Mouse (Mus musculus): Measurements from ENCODE around the gene Snx15. TPM values are rescaled to one million over a fixed set of nuclear protein-coding genes. Genes with fewer than 3 reads are reported as not detected.

Snx15 gene
- polyA plus RNA-seq (2016; fragmentation: Nextera tagmentation; extraction: Ambion mirVana): 24.6 and 26.0 TPM in 2 replicates

GRCm38 (mm10) chr19:6127760-6128341 lies at the start of gene Snx15:
Gene Snx15, minus strand, starts transcription at chr19:6128304.
- peak; percentile 93 for ATAC-seq (ENCODE audit: low FRiP score)
- Histone ChIP-seq H3K36me3 (replicated peaks) (no peaks in the 10 kb centered on the region), H3K4me1 (0 out of 2 replicates have a peak, but pooled peaks cover 7% of the 10 kb centered on the region), H3K27ac (peak within 1 kb of the TSS; percentile 83), H3K27me3 (no peaks in the 10 kb centered on the region), H3K4me2 (peak within 1 kb of the TSS; percentile 70), H3K9ac (peak within 1 kb of the TSS; percentile 63), H3K9me3 (no peaks in the 10 kb centered on the region), H3K4me3 (replicated peaks) (peak within 1 kb of the TSS; percentile 52)
- WGBS: under 1% methylated on average over 32 of the region's 32 CpGs

GRCm38 (mm10) chr19:6174771-6175170 lies 46.7 kb upstream of the Snx15 start:
- Histone ChIP-seq H3K27me3 (peaks cover 8% of the 10 kb centered on the region; the same call in 1 of the 2 replicates), H3K4me2 (no peak overlapping the region), H3K9ac (no peak overlapping the region), H3K4me3 (replicated peaks) (no peak overlapping the region), H3K36me3 (replicated peaks) (no peaks in the 10 kb centered on the region), H3K4me1 (no peaks in the 10 kb centered on the region; the same call in 1 of the 2 replicates), H3K9me3 (no peaks in the 10 kb centered on the region), H3K27ac (no peak overlapping the region)
- ATAC-seq (ENCODE audit: low FRiP score): no peak
- WGBS: 58% methylated on average over 5 of the region's 5 CpGs

GRCm38 (mm10) chr19:6171215-6171614 lies 43.1 kb upstream of the Snx15 start:
- Histone ChIP-seq H3K36me3 (replicated peaks) (no peaks in the 10 kb centered on the region), H3K9me3 (no peaks in the 10 kb centered on the region), H3K27ac (no peak overlapping the region), H3K4me3 (replicated peaks) (no peak overlapping the region), H3K4me2 (no peak overlapping the region), H3K9ac (no peak overlapping the region), H3K4me1 (no peaks in the 10 kb centered on the region; the same call in 1 of the 2 replicates), H3K27me3 (peaks cover 8% of the 10 kb centered on the region; the same call in 1 of the 2 replicates)
- ATAC-seq (ENCODE audit: low FRiP score): no peak
- 82% methylated on average over 8 of the region's 8 CpGs for WGBS

- Histone ChIP-seq H3K36me3 (replicated peaks) (no peaks in the 10 kb centered on the region), H3K27ac (no peak overlapping the region), H3K4me3 (replicated peaks) (no peak overlapping the region), H3K4me1 (no peaks in the 10 kb centered on the region), H3K9me3 (no peaks in the 10 kb centered on the region), H3K27me3 (0 out of 2 replicates have a peak, but pooled peaks cover 10% of the 10 kb centered on the region), H3K9ac (no peak overlapping the region), H3K4me2 (no peak overlapping the region)
- no peak for ATAC-seq (ENCODE audit: low FRiP score)
- WGBS: 79% methylated on average over 4 of the region's 4 CpGs
Observed at GRCm38 (mm10) chr19:6166750-6167149, 38.6 kb upstream of the Snx15 start.

GRCm38 (mm10) chr19:6163872-6164547 lies 35.9 kb upstream of the Snx15 start:
- H3K4me2 ChIP-seq: no peak overlapping the region
- H3K27me3 ChIP-seq: 0 out of 2 replicates have a peak, but pooled peaks cover 7% of the 10 kb centered on the region
- 79% methylated on average over 10 of the region's 10 CpGs for WGBS
- H3K9ac ChIP-seq: no peak overlapping the region
- H3K4me1 ChIP-seq: no peaks in the 10 kb centered on the region
- H3K36me3 ChIP-seq (replicated peaks): no peaks in the 10 kb centered on the region
- H3K4me3 ChIP-seq (replicated peaks): no peak overlapping the region
- H3K9me3 ChIP-seq: no peaks in the 10 kb centered on the region
- no peak overlapping the region for H3K27ac ChIP-seq
- no peak for ATAC-seq (ENCODE audit: low FRiP score)

GRCm38 (mm10) chr19:6157220-6157619 lies 29.1 kb upstream of the Snx15 start:
- H3K27me3 ChIP-seq: no peaks in the 10 kb centered on the region

GRCm38 (mm10) chr19:6156372-6156771 lies 28.3 kb upstream of the Snx15 start:
- Histone ChIP-seq H3K4me3 (replicated peaks) (no peak overlapping the region), H3K36me3 (replicated peaks) (no peaks in the 10 kb centered on the region), H3K9me3 (no peaks in the 10 kb centered on the region), H3K4me2 (no peak overlapping the region), H3K4me1 (no peaks in the 10 kb centered on the region), H3K27me3 (no peaks in the 10 kb centered on the region), H3K27ac (no peak overlapping the region), H3K9ac (no peak overlapping the region)
- no peak for ATAC-seq (ENCODE audit: low FRiP score)
- 68% methylated on average over 8 of the region's 8 CpGs for whole genome bisulfite sequencing

More at GRCm38 (mm10) chr19:6157220-6157619, 29.1 kb upstream of the Snx15 start:
- no peak for ATAC-seq (ENCODE audit: low FRiP score)
- H3K36me3 ChIP-seq (replicated peaks): no peaks in the 10 kb centered on the region
- H3K9ac ChIP-seq: no peak overlapping the region
- no peak overlapping the region for H3K27ac ChIP-seq
- no peaks in the 10 kb centered on the region for H3K4me1 ChIP-seq
- no peak overlapping the region for H3K4me3 ChIP-seq (replicated peaks)
- H3K9me3 ChIP-seq: no peaks in the 10 kb centered on the region
- H3K4me2 ChIP-seq: no peak overlapping the region
- 78% methylated on average over 6 of the region's 6 CpGs for WGBS

GRCm38 (mm10) chr19:6155174-6155573 lies 27.1 kb upstream of the Snx15 start:
- H3K9me3 ChIP-seq: no peaks in the 10 kb centered on the region
- ATAC-seq (ENCODE audit: low FRiP score): no peak
- H3K27ac ChIP-seq: no peak overlapping the region
- H3K36me3 ChIP-seq (replicated peaks): no peaks in the 10 kb centered on the region
- no peaks in the 10 kb centered on the region for H3K27me3 ChIP-seq
- H3K4me1 ChIP-seq: no peaks in the 10 kb centered on the region
- H3K4me3 ChIP-seq (replicated peaks): no peak overlapping the region
- H3K4me2 ChIP-seq: no peak overlapping the region
- no peak overlapping the region for H3K9ac ChIP-seq
- 84% methylated on average over 9 of the region's 9 CpGs for WGBS

- ATAC-seq (ENCODE audit: low FRiP score): no peak
- H3K4me1 ChIP-seq: peaks cover 11% of the 10 kb centered on the region
- no peaks in the 10 kb centered on the region for H3K27me3 ChIP-seq
- H3K36me3 ChIP-seq (replicated peaks): no peaks in the 10 kb centered on the region
- no peak overlapping the region for H3K4me2 ChIP-seq
- WGBS: 75% methylated on average over 5 of the region's 5 CpGs
- H3K9ac ChIP-seq: no peak overlapping the region
- H3K27ac ChIP-seq: no peak overlapping the region
- H3K9me3 ChIP-seq: 0 out of 2 replicates have a peak, but pooled peaks cover 3% of the 10 kb centered on the region
- no peak overlapping the region for H3K4me3 ChIP-seq (replicated peaks)
Observed at GRCm38 (mm10) chr19:6144842-6145241, 16.7 kb upstream of the Snx15 start.

- Histone ChIP-seq H3K9ac (peak within 1 kb of the TSS; percentile 80), H3K36me3 (replicated peaks) (peaks cover 14% of the 10 kb centered on the region), H3K4me1 (peaks cover 15% of the 10 kb centered on the region), H3K27me3 (no peaks in the 10 kb centered on the region), H3K9me3 (0 out of 2 replicates have a peak, but pooled peaks cover 3% of the 10 kb centered on the region), H3K27ac (peak within 1 kb of the TSS; percentile 99), H3K4me3 (replicated peaks) (peak within 1 kb of the TSS; percentile 73), H3K4me2 (peak within 1 kb of the TSS; percentile 92)
- ATAC-seq (ENCODE audit: low FRiP score): peak; percentile 81
- under 1% methylated on average over 15 of the region's 15 CpGs for WGBS
Observed at GRCm38 (mm10) chr19:6141394-6141749, 13.3 kb upstream of the Snx15 start, which contains the start of gene Arl2. Gene Arl2, minus strand, starts transcription at chr19:6141548.

- peak within 1 kb of the TSS; percentile 99 for H3K27ac ChIP-seq
- peak within 1 kb of the TSS; percentile 92 for H3K4me2 ChIP-seq
- peaks cover 15% of the 10 kb centered on the region for H3K4me1 ChIP-seq
- H3K36me3 ChIP-seq (replicated peaks): peaks cover 19% of the 10 kb centered on the region
- ATAC-seq (ENCODE audit: low FRiP score): peak; percentile 93
- peak within 1 kb of the TSS; percentile 73 for H3K4me3 ChIP-seq (replicated peaks)
- peak within 1 kb of the TSS; percentile 80 for H3K9ac ChIP-seq
- no peaks in the 10 kb centered on the region for H3K27me3 ChIP-seq
- WGBS: under 1% methylated on average over 40 of the region's 68 CpGs
- 0 out of 2 replicates have a peak, but pooled peaks cover 3% of the 10 kb centered on the region for H3K9me3 ChIP-seq
Observed at GRCm38 (mm10) chr19:6140678-6141393, 12.7 kb upstream of the Snx15 start, which contains the start of gene Batf2. Gene Batf2, plus strand, starts transcription at chr19:6140983.

- Histone ChIP-seq H3K4me2 (peak overlapping the region; percentile 92), H3K27ac (peak overlapping the region; percentile 99), H3K9me3 (0 out of 2 replicates have a peak, but pooled peaks cover 3% of the 10 kb centered on the region), H3K36me3 (replicated peaks) (peaks cover 24% of the 10 kb centered on the region), H3K4me1 (peaks cover 15% of the 10 kb centered on the region), H3K9ac (peak overlapping the region; percentile 80), H3K4me3 (replicated peaks) (peak overlapping the region; percentile 73), H3K27me3 (no peaks in the 10 kb centered on the region)
- WGBS: 7% methylated on average over 16 of the region's 16 CpGs
- ATAC-seq (ENCODE audit: low FRiP score): no peak
Observed at GRCm38 (mm10) chr19:6140374-6140677, 12.2 kb upstream of the Snx15 start.
